Mouse (Mus musculus): Measurements from ENCODE around the gene Mpp6.

Mpp6 gene

GRCm38 (mm10) chr6:50149378-50149777 lies 39.3 kb downstream of the Mpp6 start:
- no peak for DNase-seq (ENCODE audit: low spot score in 2 of 2)

- DNase-seq (ENCODE audit: low spot score in 2 of 2) = no peak
Observed at GRCm38 (mm10) chr6:50159842-50160241, 49.8 kb downstream of the Mpp6 start.

DNA sequence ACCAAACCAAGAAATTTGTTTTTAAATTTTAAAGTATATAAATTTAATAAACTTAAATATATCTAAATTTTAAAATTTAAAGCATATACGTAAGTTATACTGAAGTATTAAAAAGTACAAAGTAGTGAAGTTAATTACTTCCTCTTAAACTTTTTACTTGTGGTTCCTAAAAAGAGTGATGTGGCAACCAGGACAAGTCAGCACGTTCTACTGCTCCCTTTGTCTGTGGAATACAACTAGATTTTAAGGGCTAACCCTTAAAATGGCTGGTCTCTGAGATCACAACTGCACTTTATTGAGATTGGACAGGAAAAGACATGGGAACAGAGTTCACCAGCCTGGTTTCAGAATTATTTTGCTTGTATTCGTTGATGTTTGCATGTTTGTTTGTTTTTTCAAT lies 53.0 kb downstream of the Mpp6 start:
- no peak for DNase-seq (ENCODE audit: low spot score in 2 of 2)

DNA sequence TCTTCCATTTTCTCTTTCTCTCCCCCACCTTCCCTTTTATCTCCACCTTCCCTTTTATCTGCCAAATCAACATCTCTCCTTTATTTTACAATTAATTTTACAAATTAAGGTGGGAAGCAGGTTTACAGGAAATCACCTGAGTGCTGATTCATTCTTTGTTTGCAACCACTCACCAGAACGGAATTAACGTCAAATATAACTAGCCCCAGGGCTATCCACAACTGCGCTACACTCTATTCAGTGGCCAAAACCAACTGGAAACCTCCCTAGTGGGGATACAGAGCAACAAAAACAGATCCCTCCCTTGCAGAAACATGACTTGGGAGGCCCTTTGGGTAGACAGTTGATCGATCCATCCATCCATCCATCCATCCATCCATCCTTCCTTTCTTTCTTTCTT lies 58.8 kb downstream of the Mpp6 start:
- DNase-seq (ENCODE audit: low spot score in 2 of 2) = no peak

DNA sequence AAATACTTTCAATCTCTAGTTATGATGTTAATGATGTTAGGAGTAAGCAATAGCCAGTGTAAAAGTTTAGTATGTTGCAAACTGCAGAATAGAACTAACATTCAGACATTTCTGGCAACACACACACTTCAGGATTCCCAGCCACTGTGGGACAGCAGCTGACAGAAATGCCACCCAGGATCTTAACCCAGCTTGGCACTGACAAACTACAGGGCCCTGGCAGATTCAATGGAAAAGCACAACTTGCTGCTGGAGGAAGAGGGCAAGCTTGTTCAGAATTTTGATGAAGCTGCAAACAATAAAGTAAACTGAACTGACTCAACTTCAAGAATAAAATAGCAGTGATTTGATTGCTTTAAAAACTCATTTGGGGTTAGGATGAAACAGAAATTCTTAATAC lies 59.7 kb downstream of the Mpp6 start:
- DNase-seq (ENCODE audit: low spot score in 2 of 2) = no peak

GRCm38 (mm10) chr6:50175736-50176135 lies 65.7 kb downstream of the Mpp6 start:
- DNase-seq (ENCODE audit: low spot score in 2 of 2) = no peak

- peak in 1 of 2 experiments; percentile 15 for DNase-seq (ENCODE audit: low spot score in 2 of 2)
Observed at GRCm38 (mm10) chr6:50180189-50180588, 70.1 kb downstream of the Mpp6 start.

GRCm38 (mm10) chr6:50187955-50188354 lies 77.9 kb downstream of the Mpp6 start:
- DNase-seq (ENCODE audit: low spot score in 2 of 2) = no peak

DNA sequence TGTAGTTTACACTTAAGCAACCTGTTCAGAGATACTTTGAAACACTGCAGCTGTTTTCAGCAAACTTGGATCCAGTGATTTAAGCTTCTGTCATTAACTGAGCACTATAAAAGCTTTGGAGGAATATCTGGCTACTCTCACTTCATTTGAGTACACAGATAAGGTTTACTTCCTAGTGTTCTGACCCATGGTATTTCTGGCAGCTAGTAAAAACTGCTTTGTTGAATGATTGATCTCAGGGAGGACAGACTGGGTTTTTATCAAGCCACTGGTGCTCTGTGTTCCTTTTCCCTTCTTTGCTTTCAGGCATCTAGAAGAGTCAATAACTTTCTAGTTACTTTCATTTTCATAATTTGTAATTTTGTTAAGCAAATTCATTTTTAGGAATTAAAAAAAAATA lies 79.3 kb downstream of the Mpp6 start:
- DNase-seq (ENCODE audit: low spot score in 2 of 2) = no peak

DNA sequence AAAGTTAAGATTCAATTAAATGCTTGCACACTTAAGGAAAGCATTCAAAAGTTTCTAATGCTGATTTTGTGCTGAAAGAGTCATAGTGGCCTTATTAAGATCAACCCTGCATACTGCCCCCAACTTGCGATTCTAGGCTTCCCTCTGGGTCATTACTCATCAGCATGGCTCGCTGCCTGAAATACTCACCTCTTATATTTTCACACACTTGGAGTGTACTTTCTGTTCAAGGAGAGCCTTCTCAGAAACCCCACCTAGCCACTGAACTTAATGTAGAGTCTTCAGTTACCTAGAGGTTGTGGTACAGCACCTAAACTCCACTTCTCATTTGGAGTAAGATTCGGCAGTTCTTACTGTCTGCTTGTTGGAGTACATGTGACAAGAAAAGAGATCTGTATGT lies 81.6 kb downstream of the Mpp6 start:
- no peak for DNase-seq (ENCODE audit: low spot score in 2 of 2)

- no peak for DNase-seq (ENCODE audit: low spot score in 2 of 2)
Observed at GRCm38 (mm10) chr6:50192169-50192568, 82.1 kb downstream of the Mpp6 start.

GRCm38 (mm10) chr6:50192822-50193221 lies 82.8 kb downstream of the Mpp6 start:
- no peak for DNase-seq (ENCODE audit: low spot score in 2 of 2)

DNA sequence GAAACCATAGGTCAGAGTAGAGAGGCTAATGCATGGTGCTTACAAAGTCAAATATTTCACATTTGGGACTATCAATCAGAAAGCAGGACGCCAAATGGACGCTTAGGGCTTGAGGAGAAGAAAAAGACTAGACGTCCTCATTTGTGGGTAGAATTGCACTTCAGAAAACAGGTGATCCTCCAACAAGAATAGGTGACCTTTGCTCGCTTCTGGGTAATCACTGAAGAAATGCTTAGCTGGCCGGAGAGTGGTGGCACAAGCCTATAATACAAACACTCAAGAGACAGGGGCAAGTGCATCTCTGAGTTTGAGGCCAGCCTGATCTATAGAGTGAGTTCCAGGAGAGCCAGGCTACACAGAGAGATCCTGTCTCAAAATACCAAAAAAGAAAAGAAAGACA lies 83.8 kb downstream of the Mpp6 start:
- DNase-seq (ENCODE audit: low spot score in 2 of 2) = no peak

GRCm38 (mm10) chr6:50204356-50204755 lies 94.3 kb downstream of the Mpp6 start:
- no peak for DNase-seq (ENCODE audit: low spot score in 2 of 2)

- no peak for DNase-seq (ENCODE audit: low spot score in 2 of 2)
Observed at GRCm38 (mm10) chr6:50205093-50205492, 95.1 kb downstream of the Mpp6 start.

GRCm38 (mm10) chr6:50214711-50215372 lies 104.8 kb downstream of the Mpp6 start:
- DNase-seq (ENCODE audit: low spot score in 2 of 2) = no peak

GRCm38 (mm10) chr6:50215373-50215745 lies 105.3 kb downstream of the Mpp6 start:
- DNase-seq (ENCODE audit: low spot score in 2 of 2) = no peak

DNA sequence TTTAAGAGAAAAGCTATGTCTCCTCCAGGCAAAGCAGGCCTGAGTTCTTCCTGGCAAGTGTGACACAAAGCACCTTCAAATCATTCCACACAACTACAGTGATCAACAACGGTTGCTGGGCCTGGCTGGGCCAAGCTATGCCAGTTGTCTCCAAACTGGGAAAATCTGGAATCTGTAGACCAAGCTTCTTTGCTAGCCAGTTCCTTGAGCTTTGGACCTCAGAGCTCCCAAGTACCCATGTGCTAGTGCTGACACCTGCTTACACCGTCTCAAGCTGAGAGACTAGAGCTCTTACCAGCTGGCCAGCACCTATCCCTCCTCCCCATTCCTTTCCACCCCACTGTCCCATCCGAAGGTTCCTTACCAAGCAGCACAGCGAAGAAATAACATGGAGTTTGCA lies 105.9 kb downstream of the Mpp6 start:
- no peak for DNase-seq (ENCODE audit: low spot score in 2 of 2)

GRCm38 (mm10) chr6:50218628-50219027 lies 108.6 kb downstream of the Mpp6 start:
- DNase-seq (ENCODE audit: low spot score in 2 of 2) = no peak

DNA sequence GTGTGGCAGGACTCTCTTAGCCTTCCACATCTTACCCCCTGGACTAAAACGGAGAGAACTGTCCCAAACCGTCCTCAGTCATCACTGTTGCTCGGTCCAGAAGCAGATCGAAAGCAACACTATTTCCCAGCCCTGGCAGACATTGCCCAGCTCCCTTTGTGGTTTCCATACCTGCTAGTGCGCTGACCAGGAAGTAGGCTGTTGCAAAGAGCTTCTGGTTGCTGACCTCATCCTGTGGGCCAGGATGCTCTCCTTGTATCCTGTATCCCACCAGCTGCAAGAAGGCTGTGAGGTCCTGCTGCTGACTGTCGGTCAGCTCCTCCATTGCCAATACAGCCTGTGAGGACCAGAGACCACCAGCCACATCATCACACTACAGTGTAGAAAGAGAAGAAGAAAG lies 109.0 kb downstream of the Mpp6 start:
- no peak for DNase-seq (ENCODE audit: low spot score in 2 of 2)

- DNase-seq (ENCODE audit: low spot score in 2 of 2) = no peak
Observed at GRCm38 (mm10) chr6:50220863-50221262, 110.8 kb downstream of the Mpp6 start.

DNA sequence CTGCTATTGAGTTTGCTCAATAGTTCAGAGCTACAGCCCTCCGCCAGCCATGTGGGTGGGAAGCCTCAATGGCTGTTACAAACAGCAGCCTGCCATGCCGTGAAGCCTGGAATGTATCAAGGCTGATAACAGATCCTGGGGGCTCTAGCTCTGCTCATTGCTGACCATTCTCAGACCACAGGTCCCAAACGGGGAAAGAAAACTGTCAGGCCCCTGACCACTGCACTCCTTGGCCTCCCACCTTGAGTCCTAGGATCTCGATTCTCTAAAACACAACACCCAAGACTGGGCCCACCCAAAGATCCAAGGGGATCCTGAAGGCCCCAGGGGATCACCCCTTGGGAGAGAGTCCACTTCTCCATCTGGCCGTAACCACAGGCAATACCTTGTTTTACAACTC lies 112.3 kb downstream of the Mpp6 start:
- DNase-seq (ENCODE audit: low spot score in 2 of 2) = no peak

GRCm38 (mm10) chr6:50222986-50223385 lies 112.9 kb downstream of the Mpp6 start:
- no peak for DNase-seq (ENCODE audit: low spot score in 2 of 2)

DNA sequence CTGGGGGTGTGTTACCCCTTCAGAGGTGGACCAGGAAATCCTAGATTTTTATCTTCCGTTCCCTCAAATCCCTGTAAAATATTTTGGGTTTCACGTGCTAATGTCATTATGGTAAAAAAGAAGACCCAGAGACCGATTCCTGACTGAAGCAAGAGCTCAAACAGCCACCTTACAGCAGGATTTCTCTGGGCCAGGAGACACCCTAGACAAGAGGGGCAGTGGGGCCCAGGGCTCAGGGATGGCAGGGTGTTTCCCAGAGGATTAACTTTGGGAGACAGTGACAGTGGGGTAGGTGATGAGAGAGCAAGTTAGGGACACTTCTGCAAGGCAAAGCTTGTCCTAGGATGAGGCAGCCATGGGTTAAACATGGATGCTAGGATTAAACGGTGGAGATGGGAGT lies 113.6 kb downstream of the Mpp6 start:
- no peak for DNase-seq (ENCODE audit: low spot score in 2 of 2)

Data from left cerebral cortex, adult 9 months (tissue).